Mouse (Mus musculus) adrenal gland (tissue): ENCODE data around the gene Hist1h2bf.
"Not testable (repeated sequence)": the region's sequence is repeated elsewhere in the genome, so short reads cannot be mapped to it uniquely, and the experiment has no call there.

ENCODE experiments used
- intact Hi-C: fragments of 180-260 bp; cut with DNase I; formaldehyde crosslinking; loops from one replicate; pipeline ENCODE4 v1.15.1; 2025
- long read RNA-seq, 2 experiments: library from polyadenylated mRNA; unstranded; transcript quantifications; one replicate each; pipeline ENCODE4 v2.0.0; 2020; ENCODE audit warnings: borderline replicate concordance in 1 of 2; ENCODE audit not compliant: insufficient replicate concordance in 1 of 2

Hist1h2bf gene
- long read RNA-seq, experiment 1, partial matches to known transcripts: 0 of 1 reads
- long read RNA-seq, experiment 1, other reads (novel, unspliced or antisense): 0 of 1 reads
- long read RNA-seq, experiment 2: 0 reads

DNA sequence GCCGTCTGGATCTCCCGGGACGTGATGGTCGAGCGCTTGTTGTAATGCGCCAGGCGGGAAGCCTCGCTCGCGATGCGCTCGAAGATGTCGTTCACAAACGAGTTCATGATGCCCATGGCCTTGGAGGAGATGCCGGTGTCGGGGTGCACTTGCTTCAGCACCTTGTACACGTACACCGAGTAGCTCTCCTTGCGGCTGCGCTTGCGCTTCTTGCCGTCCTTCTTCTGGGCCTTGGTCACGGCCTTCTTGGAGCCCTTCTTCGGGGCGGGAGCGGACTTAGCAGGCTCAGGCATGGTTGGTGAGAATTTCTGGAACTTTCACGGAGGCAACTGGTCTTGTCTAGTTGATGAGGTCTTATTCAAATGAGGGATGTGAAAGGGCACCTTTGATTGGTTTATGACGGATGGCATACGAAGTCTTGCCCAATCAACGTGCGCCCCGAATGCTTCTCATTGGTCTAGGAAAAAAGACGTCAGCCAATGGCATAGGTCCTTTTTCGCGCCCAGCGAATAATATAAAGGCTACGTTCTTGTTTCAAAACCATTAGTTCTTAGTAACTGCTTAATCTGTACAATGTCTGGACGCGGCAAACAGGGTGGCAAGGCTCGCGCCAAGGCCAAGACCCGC is at the start of gene Hist1h2bf, which contains the start of gene Hist1h2ad:
TSS of gene Hist1h2bf (minus strand) at position 299 of the 627 bp plus-strand sequence.
TSS of gene Hist1h2ad (plus strand) at position 484 of the 627 bp plus-strand sequence.
- intact Hi-C loops: not testable (repeated sequence)

GRCm38 (mm10) chr13:23622861-23623450 is 49.0 kb upstream of the Hist1h2bf start:
- intact Hi-C loops: loop anchor here (2.0 kb wide), 1 partner anchor 60 kb away; the partner anchor contains the start of gene Hist1h2ac

DNA sequence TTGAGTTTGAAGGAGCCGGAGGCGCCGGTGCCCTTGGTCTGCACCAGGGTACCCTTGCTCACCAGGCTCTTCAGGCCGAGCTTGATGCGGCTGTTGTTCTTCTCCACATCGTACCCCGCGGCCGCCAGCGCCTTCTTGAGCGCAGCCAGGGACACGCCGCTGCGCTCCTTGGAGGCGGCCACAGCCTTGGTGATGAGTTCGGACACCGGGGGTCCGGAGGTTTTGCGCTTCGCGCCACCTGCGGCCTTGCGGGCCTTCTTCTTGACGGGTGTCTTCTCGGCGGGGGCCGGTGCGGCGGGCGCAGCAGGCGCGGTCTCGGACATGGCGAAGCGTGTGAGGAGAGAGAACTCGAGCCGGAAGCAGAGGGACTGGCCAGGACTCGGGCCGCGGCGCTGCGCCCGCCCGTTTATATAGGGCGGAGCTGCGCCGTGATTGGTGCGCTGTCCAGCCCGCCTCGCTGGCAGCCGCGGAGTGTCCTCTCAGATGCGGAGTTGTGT is 48.2 kb upstream of the Hist1h2bf start, which contains the start of gene Hist1h1e:
TSS of gene Hist1h1e (minus strand) at position 384 of the 497 bp plus-strand sequence.
- intact Hi-C loops: loop anchor here (2.0 kb wide), 1 partner anchor 61 kb away; the partner anchor contains the start of gene Hist1h2ac

GRCm38 (mm10) chr13:23621532-23622174 is 47.7 kb upstream of the Hist1h2bf start:
- intact Hi-C loops: loop anchor here (2.0 kb wide), 1 partner anchor 61 kb away; the partner anchor contains the start of gene Hist1h2ac

- intact Hi-C loops: no loop called here
These were observed 46.9 kb upstream of the Hist1h2bf start, which contains the start of gene Hist1h2be for GRCm38 (mm10) chr13:23620733-23621531. Hist1h2be (minus strand) TSS chr13:23621124.

- intact Hi-C loops: no loop called here
These were observed 46.2 kb upstream of the Hist1h2bf start for GRCm38 (mm10) chr13:23620056-23620732.

DNA sequence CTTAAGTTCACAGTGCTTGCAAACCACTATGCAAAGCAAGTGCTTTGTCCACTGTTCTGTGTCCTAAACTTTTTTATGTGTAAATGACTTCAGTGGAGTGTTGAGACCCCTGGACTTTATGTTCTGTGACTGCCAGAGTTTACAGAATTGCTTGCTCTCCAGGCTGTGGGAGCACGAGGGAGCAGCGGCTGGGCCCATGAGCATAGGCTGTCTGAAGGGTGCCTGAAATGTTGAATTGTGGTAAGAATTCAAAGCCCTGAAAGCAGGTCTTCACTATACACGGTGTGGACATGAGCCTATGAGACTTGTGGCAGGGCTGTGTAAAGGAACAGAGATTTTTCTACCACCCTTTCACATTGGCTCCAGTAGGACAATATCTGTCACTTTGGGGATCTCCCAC is 37.6 kb upstream of the Hist1h2bf start:
- intact Hi-C loops: no loop called here

DNA sequence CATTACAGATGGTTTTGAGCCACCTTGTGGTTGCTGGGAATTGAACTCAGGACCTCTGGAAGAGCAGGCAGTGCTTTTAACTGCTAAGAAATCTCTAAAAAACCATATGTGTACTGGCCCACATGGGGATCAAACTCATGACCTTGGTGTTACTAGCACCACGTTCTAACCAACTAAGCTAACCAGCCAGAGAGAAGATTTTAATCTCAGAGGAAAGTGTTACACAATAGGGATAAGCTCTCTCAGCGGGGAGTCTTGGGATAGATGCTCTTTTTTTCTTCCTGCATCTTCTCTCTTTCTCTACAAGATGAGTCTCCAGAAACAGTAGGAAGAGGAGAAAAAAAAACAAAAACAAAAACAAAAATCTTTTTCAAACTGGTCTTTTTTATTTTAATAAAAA is 36.4 kb upstream of the Hist1h2bf start:
- intact Hi-C loops: no loop called here

DNA sequence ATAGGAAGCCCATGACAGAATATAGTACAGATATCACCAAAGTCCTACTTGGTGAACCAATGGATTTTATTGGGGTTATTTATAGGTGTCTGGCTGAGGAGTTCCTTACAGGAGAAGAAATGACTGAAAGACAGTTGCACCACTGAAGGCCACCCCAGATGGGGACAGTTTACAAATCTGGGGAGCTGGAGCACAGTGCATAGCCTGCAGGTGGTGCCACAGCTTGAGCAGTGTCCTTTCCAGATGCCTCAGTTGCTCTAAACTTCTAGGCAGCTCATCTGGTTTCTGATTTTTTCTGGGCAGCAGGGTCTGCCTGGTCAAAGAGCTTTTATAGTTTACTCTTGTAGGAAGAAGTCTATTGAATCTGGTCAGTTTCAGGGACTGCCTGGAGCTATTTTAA is 35.8 kb upstream of the Hist1h2bf start:
- intact Hi-C loops: no loop called here

GRCm38 (mm10) chr13:23609209-23609608 is 35.2 kb upstream of the Hist1h2bf start:
- intact Hi-C loops: no loop called here

GRCm38 (mm10) chr13:23605052-23605451 is 31.1 kb upstream of the Hist1h2bf start:
- intact Hi-C loops: no loop called here

DNA sequence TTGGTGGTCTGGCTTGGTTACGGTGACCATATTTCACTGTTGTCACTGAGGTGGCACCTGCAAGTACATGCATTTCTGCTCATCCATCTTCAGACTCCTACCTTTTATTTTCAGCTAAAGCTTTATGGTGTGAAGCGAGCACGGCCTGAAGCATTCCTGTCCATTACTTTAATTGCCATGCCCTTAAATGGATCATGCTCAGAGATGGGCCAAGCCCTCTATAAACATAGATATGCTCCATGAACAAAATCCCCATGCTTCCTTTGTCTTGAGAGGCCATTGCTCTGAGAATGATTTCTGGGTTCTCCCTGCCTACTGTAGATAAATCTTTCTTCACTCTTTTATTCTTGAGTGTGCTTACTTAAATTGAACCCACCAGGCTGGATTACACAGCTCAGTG is 30.5 kb upstream of the Hist1h2bf start:
- intact Hi-C loops: no loop called here

GRCm38 (mm10) chr13:23603182-23603699 is 29.2 kb upstream of the Hist1h2bf start:
- intact Hi-C loops: no loop called here

DNA sequence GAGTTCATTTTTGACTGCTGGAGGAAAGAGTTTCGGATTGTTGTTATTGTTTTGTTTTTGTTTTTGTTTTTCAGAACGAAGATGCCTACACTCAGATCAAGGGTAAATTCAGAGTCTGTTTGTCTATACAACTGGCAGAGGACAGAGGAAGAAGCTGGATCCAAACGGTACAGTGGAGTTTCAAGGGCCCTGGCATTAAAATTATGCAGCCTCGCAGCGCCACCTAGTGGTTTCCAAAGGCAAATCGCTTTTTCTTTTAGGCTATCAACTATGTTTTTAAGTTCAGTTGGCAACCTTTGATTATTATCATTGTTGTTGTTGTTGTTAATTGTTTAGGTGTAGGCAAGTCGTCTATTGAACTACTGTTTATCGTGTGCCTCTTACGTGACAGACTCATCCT is 24.0 kb upstream of the Hist1h2bf start:
- intact Hi-C loops: loop anchor here (10.0 kb wide), 1 partner anchor 173 kb away; the partner anchor contains the start of gene Abt1

DNA sequence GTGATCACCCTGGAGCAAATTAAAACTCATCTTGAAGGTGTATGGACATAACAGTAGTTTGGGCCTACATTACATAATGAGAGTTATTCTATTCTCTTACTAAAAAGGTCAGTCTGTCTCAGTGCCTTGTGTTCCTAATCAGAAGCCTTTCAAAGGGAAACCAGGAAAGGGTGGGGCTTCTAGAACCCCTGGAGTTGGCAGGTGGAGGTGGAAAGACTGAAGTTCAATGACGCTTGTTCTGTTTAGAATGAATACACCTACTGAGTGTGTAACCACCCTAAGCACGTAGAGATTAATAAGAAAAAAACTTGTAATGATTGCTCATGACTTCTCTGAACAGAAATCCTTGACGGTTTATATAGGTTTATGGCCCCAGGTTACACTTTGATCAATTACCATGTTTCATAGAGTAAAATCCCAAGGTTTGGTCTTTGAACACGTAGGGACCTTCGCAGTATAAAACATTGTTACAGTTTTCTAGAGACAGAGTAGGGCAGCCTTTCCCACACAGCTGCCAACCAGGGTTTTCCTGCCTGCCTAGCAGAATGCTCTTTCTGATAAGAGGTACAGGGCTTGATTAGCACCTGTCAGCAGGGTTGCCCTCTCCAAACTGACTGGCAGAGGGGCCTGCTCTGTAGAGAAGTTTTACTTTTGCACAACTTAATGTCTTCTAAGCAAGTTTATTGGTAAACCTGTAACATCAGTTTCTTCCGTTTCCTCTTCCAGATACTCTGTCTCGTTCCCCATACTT is 21.8 kb upstream of the Hist1h2bf start:
- intact Hi-C loops: loop anchor here (10.0 kb wide), 1 partner anchor 171 kb away; the partner anchor contains the start of gene Abt1

DNA sequence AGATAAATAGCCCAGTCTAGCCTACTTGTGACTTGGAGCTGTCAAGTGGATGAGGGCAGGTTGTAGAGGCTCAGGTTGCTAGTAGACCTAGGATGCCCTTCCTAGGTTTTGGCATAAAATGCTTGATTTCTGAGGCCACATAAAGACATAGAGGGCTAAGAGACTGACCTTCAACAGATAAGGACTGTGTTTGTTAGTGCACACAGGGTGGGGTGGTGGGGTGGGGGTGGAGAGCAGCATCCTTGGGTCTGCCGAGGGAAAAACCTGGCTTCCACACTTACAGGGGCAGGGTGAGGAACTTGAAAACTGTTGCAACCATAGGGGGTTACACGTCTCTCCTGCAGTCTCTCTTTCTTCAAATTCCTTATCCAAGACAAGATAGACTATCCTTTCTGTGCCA is 21.2 kb upstream of the Hist1h2bf start:
- intact Hi-C loops: loop anchor here (10.0 kb wide), 1 partner anchor 170 kb away; the partner anchor contains the start of gene Abt1

- intact Hi-C loops: loop anchor here (10.0 kb wide), 1 partner anchor 168 kb away; the partner anchor contains the start of gene Abt1
These were observed 19.2 kb upstream of the Hist1h2bf start for GRCm38 (mm10) chr13:23593051-23593770.

DNA sequence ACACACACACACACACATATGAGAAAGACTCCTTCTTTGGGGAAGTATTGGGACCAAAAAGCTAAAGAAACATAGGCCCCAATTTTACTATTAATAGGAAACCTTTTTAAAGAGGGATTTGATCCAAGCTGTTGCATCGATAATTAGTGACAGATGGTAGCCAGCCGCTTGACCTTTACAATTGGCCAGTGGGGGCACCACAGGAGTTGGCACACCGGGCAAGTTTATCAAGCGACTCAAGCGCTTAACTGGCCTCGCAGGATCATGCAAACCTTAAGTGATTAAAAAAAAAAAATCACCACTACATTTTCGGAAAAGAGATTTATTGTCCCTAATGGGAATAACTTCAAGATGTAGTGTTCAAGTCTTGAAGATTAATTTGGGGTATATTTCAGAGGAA is 18.6 kb upstream of the Hist1h2bf start:
- intact Hi-C loops: loop anchor here (10.0 kb wide), 1 partner anchor 168 kb away; the partner anchor contains the start of gene Abt1
